Mouse (Mus musculus) left cerebral cortex, postnatal 25 days (tissue): ENCODE data around the gene Ccl22. TPM values are rescaled to one million over a fixed set of nuclear protein-coding genes. Genes with fewer than 3 reads are reported as not detected.
A peak's percentile ranks its signal among the peaks of the same experiment; 100 is the strongest.

Experiments used
- DNase-seq, 2 experiments: peaks; one replicate each; pipeline ENCODE4 v3.0.0; 2022; ENCODE audit warnings: low spot score in 2 of 2, mixed read lengths in 1 of 2
- intact Hi-C: fragments of 180-260 bp; cut with DNase I; formaldehyde crosslinking; loops from one replicate; pipeline ENCODE4 v1.15.1; 2025
- total RNA-seq, 2 experiments: library from RNA; stranded (reverse); gene quantifications; 2 replicates each; pipeline ENCODE4 v1.2.3; 2021

Gene Ccl22
- total RNA-seq, 2 experiments from 2014 or later = 0.21 TPM; not detected in 1

- DNase-seq = no peak
- intact Hi-C loops = no loop called here
Measured at GRCm38 (mm10) chr8:94729301-94729700, 16.1 kb upstream of the Ccl22 start.

GRCm38 (mm10) chr8:94733821-94734465 is 11.4 kb upstream of the Ccl22 start:
- intact Hi-C loops = no loop called here
- DNase-seq = peak in 1 of 2 experiments; percentile 15

GRCm38 (mm10) chr8:94734735-94735350 is 10.5 kb upstream of the Ccl22 start:
- no peak for DNase-seq
- intact Hi-C loops = no loop called here

GRCm38 (mm10) chr8:94735426-94736094 is 9.8 kb upstream of the Ccl22 start:
- DNase-seq = peak in 1 of 2 experiments; percentile 27
- intact Hi-C loops = no loop called here

- no peak for DNase-seq
Measured at GRCm38 (mm10) chr8:94739829-94740228, 5.6 kb upstream of the Ccl22 start.

GRCm38 (mm10) chr8:94740591-94740990 is 4.8 kb upstream of the Ccl22 start:
- intact Hi-C loops = no loop called here

More at GRCm38 (mm10) chr8:94739829-94740228, 5.6 kb upstream of the Ccl22 start:
- intact Hi-C loops = no loop called here

GRCm38 (mm10) chr8:94741726-94742125 is 3.7 kb upstream of the Ccl22 start:
- no peak for DNase-seq
- intact Hi-C loops = no loop called here

More at GRCm38 (mm10) chr8:94740591-94740990, 4.8 kb upstream of the Ccl22 start:
- DNase-seq = no peak

GRCm38 (mm10) chr8:94744484-94744883 is 906 bp upstream of the Ccl22 start:
- DNase-seq = peak in 1 of 2 experiments; percentile 65
- intact Hi-C loops = no loop called here

GRCm38 (mm10) chr8:94744972-94745371 is 418 bp upstream of the Ccl22 start:
- no peak for DNase-seq
- intact Hi-C loops = no loop called here

GRCm38 (mm10) chr8:94746832-94747231 is 1.4 kb downstream of the Ccl22 start:
- no peak for DNase-seq
- intact Hi-C loops = no loop called here

- intact Hi-C loops = no loop called here
- no peak for DNase-seq
Measured at GRCm38 (mm10) chr8:94748363-94748762, 3.0 kb downstream of the Ccl22 start.

GRCm38 (mm10) chr8:94749942-94750341 is 4.6 kb downstream of the Ccl22 start:
- intact Hi-C loops = no loop called here
- DNase-seq = no peak

- intact Hi-C loops = no loop called here
- DNase-seq = peak in 1 of 2 experiments; percentile 73
Measured at GRCm38 (mm10) chr8:94751023-94751849, 5.8 kb downstream of the Ccl22 start.

- intact Hi-C loops = no loop called here
- no peak for DNase-seq
Measured at GRCm38 (mm10) chr8:94754006-94754405, 8.6 kb downstream of the Ccl22 start.

GRCm38 (mm10) chr8:94754486-94754885 is 9.1 kb downstream of the Ccl22 start:
- intact Hi-C loops = no loop called here
- no peak for DNase-seq

GRCm38 (mm10) chr8:94767035-94767434 is 21.6 kb downstream of the Ccl22 start:
- intact Hi-C loops = no loop called here
- DNase-seq = no peak

- peak in 1 of 2 experiments; percentile 33 for DNase-seq
- intact Hi-C loops = no loop called here
Measured at GRCm38 (mm10) chr8:94770945-94771344, 25.6 kb downstream of the Ccl22 start.

GRCm38 (mm10) chr8:94771941-94772670 is 26.7 kb downstream of the Ccl22 start, which contains the start of gene Cx3cl1:
Cx3cl1 (plus strand) TSS chr8:94772009.
- intact Hi-C loops = loop anchor here (1.0 to 2.0 kb wide), 3 partner anchors 39 to 385 kb away; partner anchors contain the start of genes Ccl17 and Herpud1

GRCm38 (mm10) chr8:94773048-94773447 is 27.7 kb downstream of the Ccl22 start:
- peak in 1 of 2 experiments; percentile 82 for DNase-seq
- intact Hi-C loops = loop anchor here (2.0 kb wide), 2 partner anchors 38 to 386 kb away; partner anchors contain the start of genes Ccl17 and Herpud1

More at GRCm38 (mm10) chr8:94771941-94772670, 26.7 kb downstream of the Ccl22 start, which contains the start of gene Cx3cl1:
- peak; percentile 89 to 96 for DNase-seq
